Mouse (Mus musculus) stomach, postnatal 0 days (tissue): Measurements from ENCODE around the gene 4930568D16Rik. TPM values are rescaled to one million over a fixed set of nuclear protein-coding genes. Genes with fewer than 3 reads are reported as not detected.

Experiments
- ATAC-seq: fragments of 200-750 bp; cut with Nextera tagmentation; 2 replicates; pipeline ENCODE4 v1.8.0; 2017; ENCODE audit not compliant: low FRiP score, low TSS enrichment
- DNase-seq: peaks from one replicate; pipeline ENCODE4 v3.0.0-alpha.2; 2016; ENCODE audit warnings: low spot score
- H3K27ac ChIP-seq: fragments of 300-500 bp; sonication (generic); replicated peaks from 2 replicates; pipeline ENCODE4 v1.5.1; 2014; ENCODE audit warnings: mild to moderate bottlenecking, control low read depth
- H3K27me3 ChIP-seq: fragments of 300-500 bp; sonication (generic); 2 replicates; pipeline ENCODE4 v1.6.1; 2014; ENCODE audit warnings: low read length; ENCODE audit not compliant: control insufficient read depth, insufficient read depth
- H3K36me3 ChIP-seq: fragments of 300-500 bp; sonication (generic); 2 replicates; pipeline ENCODE4 v1.6.1; 2014; ENCODE audit warnings: low read length, mixed read lengths; ENCODE audit not compliant: control insufficient read depth, insufficient read depth
- H3K4me1 ChIP-seq: fragments of 300-500 bp; sonication (generic); replicated peaks from 2 replicates; pipeline ENCODE4 v1.6.1; 2014; ENCODE audit warnings: antibody characterized with exemption; ENCODE audit not compliant: control insufficient read depth, insufficient read depth
- H3K4me2 ChIP-seq: fragments of 300-500 bp; sonication (generic); replicated peaks from 2 replicates; pipeline ENCODE4 v1.6.1; 2014; ENCODE audit warnings: low read depth, mild to moderate bottlenecking, control low read depth, moderate library complexity
- H3K4me3 ChIP-seq: fragments of 300-500 bp; sonication (generic); 2 replicates; pipeline ENCODE4 v1.5.1; 2014; ENCODE audit warnings: low read depth, low read length, control low read depth
- H3K9ac ChIP-seq: fragments of 300-500 bp; sonication (generic); 2 replicates; pipeline ENCODE4 v1.6.1; 2014; ENCODE audit warnings: mild to moderate bottlenecking, low read length, control low read depth, mixed read lengths
- H3K9me3 ChIP-seq: fragments of 300-500 bp; sonication (generic); 2 replicates; pipeline ENCODE4 v1.6.1; 2016; ENCODE audit warnings: low read length; ENCODE audit not compliant: control insufficient read depth
- CTCF ChIP-seq: IDR thresholded peaks from 2 replicates; pipeline ENCODE4 v1.5.1; 2016; ENCODE audit warnings: antibody characterized with exemption, low read depth, mild to moderate bottlenecking, moderate library complexity
- EP300 ChIP-seq: optimal IDR thresholded peaks from 2 replicates; pipeline ENCODE3; 2016; ENCODE audit warnings: antibody characterized with exemption
- WGBS: fragments of 180-500 bp; shearing (Covaris S2); extraction: QIAGEN DNeasy Blood & Tissue Kit; methylation state at CpG from one replicate; pipeline ENCODE4 v1.1.7; 2014; 5-methylcytosine and 5-hydroxymethylcytosine counted together
- polyA plus RNA-seq: library from polyadenylated mRNA; unstranded; fragments of >200 nt; fragmentation: Nextera tagmentation; extraction: Ambion mirVana; gene quantifications from 2 replicates; pipeline ENCODE4 v1.2.1, GENCODE M21; 2015

4930568D16Rik gene
- not detected in 2 replicates for polyA plus RNA-seq

- no peak within 1 kb of the TSS for H3K4me2 ChIP-seq
- TF ChIP-seq CTCF (no peak), EP300 (no peak)
- no peak within 1 kb of the TSS for H3K27ac ChIP-seq
- no peaks in the 10 kb centered on the region for H3K4me1 ChIP-seq
- no peaks in the 10 kb centered on the region for H3K9me3 ChIP-seq
- H3K9ac ChIP-seq = no peak within 1 kb of the TSS
- H3K36me3 ChIP-seq = no peaks in the 10 kb centered on the region
- no peak for DNase-seq
- WGBS = 68% methylated on average over 2 of the region's 2 CpGs
- no peak for ATAC-seq
- H3K27me3 ChIP-seq = no peaks in the 10 kb centered on the region
- H3K4me3 ChIP-seq = no peak within 1 kb of the TSS
Observed at GRCm38 (mm10) chr2:35367629-35368028, at the start of gene 4930568D16Rik. TSS of gene 4930568D16Rik (minus strand) at chr2:35367729.

GRCm38 (mm10) chr2:35417231-35417630 is 49.7 kb upstream of the 4930568D16Rik start:
- WGBS = 100% methylated on average over 1 of the region's 1 CpGs
- Histone ChIP-seq H3K4me3 (no peak overlapping the region), H3K27ac (no peak overlapping the region), H3K4me1 (no peaks in the 10 kb centered on the region), H3K36me3 (peaks cover 18% of the 10 kb centered on the region), H3K4me2 (no peak overlapping the region), H3K27me3 (no peaks in the 10 kb centered on the region), H3K9ac (no peak overlapping the region), H3K9me3 (no peaks in the 10 kb centered on the region)
- TF ChIP-seq CTCF (no peak), EP300 (no peak)
- DNase-seq (no peak), ATAC-seq (no peak)

GRCm38 (mm10) chr2:35416473-35416872 is 48.9 kb upstream of the 4930568D16Rik start:
- H3K36me3 ChIP-seq = peaks cover 14% of the 10 kb centered on the region
- no peak overlapping the region for H3K4me2 ChIP-seq
- WGBS = 81% methylated on average over 6 of the region's 6 CpGs
- H3K4me1 ChIP-seq = no peaks in the 10 kb centered on the region
- no peaks in the 10 kb centered on the region for H3K9me3 ChIP-seq
- H3K27me3 ChIP-seq = no peaks in the 10 kb centered on the region
- no peak overlapping the region for H3K27ac ChIP-seq
- H3K9ac ChIP-seq = no peak overlapping the region
- no peak for ATAC-seq
- no peak for DNase-seq
- no peak overlapping the region for H3K4me3 ChIP-seq
- TF ChIP-seq CTCF = no peak
- TF ChIP-seq EP300 = no peak

GRCm38 (mm10) chr2:35412810-35413209 is 45.3 kb upstream of the 4930568D16Rik start:
- DNase-seq (no peak), ATAC-seq (no peak)
- no peaks in the 10 kb centered on the region for H3K27me3 ChIP-seq
- WGBS = 83% methylated on average over 3 of the region's 3 CpGs
- no peaks in the 10 kb centered on the region for H3K9me3 ChIP-seq
- H3K4me2 ChIP-seq = no peak overlapping the region
- H3K4me1 ChIP-seq = no peaks in the 10 kb centered on the region
- no peak overlapping the region for H3K27ac ChIP-seq
- no peak overlapping the region for H3K9ac ChIP-seq
- H3K4me3 ChIP-seq = no peak overlapping the region
- peaks cover 2% of the 10 kb centered on the region; the same call in 1 of the 2 replicates for H3K36me3 ChIP-seq
- TF ChIP-seq CTCF (no peak), EP300 (no peak)

- Histone ChIP-seq H3K4me3 (no peak overlapping the region), H3K9me3 (no peaks in the 10 kb centered on the region), H3K27ac (no peak overlapping the region), H3K4me1 (no peaks in the 10 kb centered on the region), H3K9ac (no peak overlapping the region), H3K36me3 (peaks cover 2% of the 10 kb centered on the region; the same call in 1 of the 2 replicates), H3K4me2 (no peak overlapping the region), H3K27me3 (no peaks in the 10 kb centered on the region)
- DNase-seq = no peak
- no peak for ATAC-seq
- TF ChIP-seq CTCF (no peak), EP300 (no peak)
- 80% methylated on average over 2 of the region's 2 CpGs for WGBS
Observed at GRCm38 (mm10) chr2:35412246-35412645, 44.7 kb upstream of the 4930568D16Rik start.

- no peak for DNase-seq
- peaks cover 2% of the 10 kb centered on the region; the same call in 1 of the 2 replicates for H3K36me3 ChIP-seq
- no peak overlapping the region for H3K4me2 ChIP-seq
- no peak overlapping the region for H3K4me3 ChIP-seq
- H3K4me1 ChIP-seq = no peaks in the 10 kb centered on the region
- no peaks in the 10 kb centered on the region for H3K27me3 ChIP-seq
- WGBS = 63% methylated on average over 10 of the region's 10 CpGs
- H3K27ac ChIP-seq = no peak overlapping the region
- H3K9ac ChIP-seq = no peak overlapping the region
- ATAC-seq = no peak
- TF ChIP-seq EP300 (no peak), CTCF (no peak)
- H3K9me3 ChIP-seq = no peaks in the 10 kb centered on the region
Observed at GRCm38 (mm10) chr2:35411640-35412190, 44.2 kb upstream of the 4930568D16Rik start.
